Comparison of ENCODE assay signal across 8 mouse cellular contexts in the genomic region with DNA sequence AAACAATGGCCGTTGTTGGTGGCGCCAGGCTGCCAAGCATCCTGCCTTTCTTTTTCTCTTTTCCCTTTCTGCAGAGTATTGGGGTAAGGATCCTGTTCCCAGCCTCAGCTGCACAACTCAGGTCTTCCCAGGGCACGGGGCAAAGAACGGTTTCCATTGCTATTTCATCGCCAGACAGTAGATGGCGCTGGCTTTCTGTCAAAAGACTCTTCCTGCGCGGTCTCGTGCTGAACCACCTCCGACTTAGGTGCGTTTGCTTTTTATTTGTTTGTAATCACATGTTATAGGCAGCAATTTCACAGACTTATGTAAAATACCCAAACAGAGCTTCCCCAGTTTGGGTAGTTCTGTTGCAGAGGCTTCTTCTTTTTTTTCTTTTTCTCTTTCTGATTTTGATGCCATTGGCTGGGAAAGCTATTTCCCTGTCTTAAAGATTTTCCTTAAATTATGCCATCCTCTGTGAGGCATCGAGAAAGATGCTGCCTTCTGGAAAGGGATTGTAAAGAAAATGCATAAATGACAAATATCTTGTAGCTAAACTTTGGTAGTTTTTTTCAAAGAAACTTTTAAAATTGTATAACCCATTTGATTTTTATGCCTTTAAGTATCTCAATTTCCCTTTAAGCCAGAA.
DNase-seq lines count a peak whose midpoint lies in the region; TF ChIP-seq lines count a peak whose summit lies in the region.

No protein-coding gene starts in this region.

- TF ChIP-seq POLR2A in small intestine, adult 2 months (IDR thresholded peaks at IDR 0.05; ENCODE audit: low read depth, low read length), result no peak

- TF ChIP-seq CTCF in small intestine, adult 2 months (IDR thresholded peaks at IDR 0.05; ENCODE audit: extremely low read depth, insufficient read length, insufficient replicate concordance, low read depth, low read length), result peak; percentile 91; the same call in 1 of the 2 replicates

- no peaks in the 10 kb centered on the region for H3K36me3 ChIP-seq in small intestine, adult 2 months (ENCODE audit: control insufficient read depth, insufficient read depth, low read length)

- H3K4me1 ChIP-seq in small intestine, adult 2 months (ENCODE audit: control insufficient read depth, insufficient read depth, insufficient read length, low read length), result no peaks in the 10 kb centered on the region

- 0 out of 2 replicates have a peak, but pooled peaks cover 3% of the 10 kb centered on the region for H3K27me3 ChIP-seq in small intestine, adult 2 months (ENCODE audit: control insufficient read depth, insufficient read depth, low read length)

- intact Hi-C loops in left cerebral cortex, postnatal 10 days (cut with DNase I), result loop anchor here (5.0 to 10.0 kb wide), 2 partner anchors 294 to 1536 kb away; no protein-coding TSS in a partner anchor

- 4% methylated on average over 12 of the region's 12 CpGs for WGBS in small intestine, adult 2 months

- no peak overlapping the region for H3K4me3 ChIP-seq in small intestine, adult 2 months (ENCODE audit: low read depth, low read length)

- DNase-seq in ovary, postnatal 10 days (ENCODE audit: low spot score), result peak; percentile 17
- DNase-seq in ovary, adult 18-20 months (ENCODE audit: low spot score), result no peak
- DNase-seq in cerebellum, postnatal 25 days, result peak; percentile 69 to 84
- DNase-seq in gastrocnemius, postnatal 10 days, result peak; percentile 55
- peak; percentile 67 for DNase-seq in induced T-regulatory cell, adult 2 months (ENCODE audit: low read depth)
- peak; percentile 56 to 60 for DNase-seq in left cerebral cortex, postnatal 10 days (ENCODE audit: extremely low spot score in 1 of 2, low spot score in 2 of 2)
- peak; percentile 72 for DNase-seq in mesoderm, embryonic 11.5 days (ENCODE audit: low read depth, low spot score)

- H3K27ac ChIP-seq in small intestine, adult 2 months (ENCODE audit: insufficient read depth, low read depth, low read length), result no peak overlapping the region
